Mouse (Mus musculus) T-helper 17 cell (primary cell): Measurements from ENCODE around the gene Olfr262.
"Not testable (repeated sequence)": the region's sequence is repeated elsewhere in the genome, so short reads cannot be mapped to it uniquely, and the experiment has no call there.

Experiments
- in situ Hi-C, 2 experiments: fragments of 300-600 bp; cut with MboI, MseI; formaldehyde crosslinking; loops; 1 replicate in 1 of 2; 2 replicates in 1 of 2; pipeline ENCODE4 v1.15.1; 2025; ENCODE audit warnings: high pct_unique_total_duplicates in 2 of 2

The Olfr262 gene

DNA sequence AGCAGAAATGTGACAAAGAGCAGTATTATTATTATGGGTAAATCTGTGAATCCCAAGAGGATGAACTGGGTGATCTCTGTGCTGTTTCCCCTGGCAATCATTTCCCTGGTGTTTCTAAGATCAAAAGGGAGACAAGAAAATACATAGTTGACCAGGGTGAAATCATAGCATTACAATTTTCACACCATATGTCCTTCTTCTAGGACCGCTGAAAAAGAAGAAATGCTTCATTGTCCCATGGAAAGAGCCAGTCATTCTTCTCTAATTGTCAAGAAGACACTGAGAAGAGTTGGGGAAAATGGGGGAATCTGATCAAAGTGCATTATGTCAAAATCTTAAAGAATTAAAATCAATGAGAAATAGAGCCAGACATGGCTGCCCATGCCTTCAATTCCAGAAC is at the start of gene Olfr262:
TSS of gene Olfr262 (minus strand) at position 101 of the 400 bp plus-strand sequence.
- in situ Hi-C loops = loop anchor here in 1 of 2 experiments (10.0 kb wide), 1 partner anchor 63 kb away; no protein-coding TSS in a partner anchor

- in situ Hi-C loops = no loop called here
These were observed 38.1 kb upstream of the Olfr262 start, which contains the start of gene Olfr1434 for GRCm38 (mm10) chr19:12279554-12279953. Olfr1434 (plus strand) TSS chr19:12279854.

- in situ Hi-C loops = no loop called here
These were observed 19.3 kb upstream of the Olfr262 start, which contains the start of gene Olfr235 for GRCm38 (mm10) chr19:12260732-12261131. Olfr235 (plus strand) TSS chr19:12261032.

DNA sequence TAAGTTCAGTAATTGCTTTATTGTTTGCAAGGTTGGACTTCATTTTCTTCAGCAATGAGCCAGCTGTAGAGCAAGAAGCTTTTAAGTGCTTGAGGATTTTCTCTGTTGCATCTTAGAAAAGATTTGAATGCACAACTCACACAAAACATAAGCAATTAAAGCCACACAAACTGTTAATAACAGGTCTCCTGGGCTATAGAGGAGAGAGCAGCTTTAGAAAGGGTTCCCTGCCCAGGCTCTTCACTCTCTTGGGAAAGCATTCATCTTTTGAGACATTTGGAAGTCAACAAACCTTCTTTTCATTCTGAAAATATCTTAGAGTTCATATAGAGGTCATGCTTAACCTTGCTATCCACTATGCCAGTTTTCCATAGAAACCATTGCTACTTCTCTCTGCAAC is 9.0 kb downstream of the Olfr262 start, which contains the start of gene Olfr1432:
TSS of gene Olfr1432 (minus strand) at position 101 of the 400 bp plus-strand sequence.
- in situ Hi-C loops = not testable (repeated sequence)

DNA sequence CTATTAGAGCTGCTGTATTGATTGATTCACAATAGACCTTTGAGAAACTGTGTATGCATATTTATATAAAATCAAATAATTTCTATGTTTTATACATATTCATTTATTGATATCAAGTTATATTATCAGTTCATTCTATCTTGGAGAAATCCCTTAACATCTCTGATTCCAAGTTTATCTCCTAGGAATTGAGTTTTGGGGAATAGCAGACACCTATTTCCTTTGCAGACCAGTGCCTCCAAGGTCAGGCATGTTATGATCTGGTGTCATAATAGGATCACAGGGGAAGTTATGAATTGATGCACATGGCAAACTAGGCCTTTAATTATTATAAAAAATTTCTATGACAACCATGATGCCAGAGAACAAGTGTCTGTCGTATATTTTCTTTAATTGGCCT is 41.1 kb downstream of the Olfr262 start, which contains the start of gene Olfr1431:
TSS of gene Olfr1431 (plus strand) at position 301 of the 400 bp plus-strand sequence.
- in situ Hi-C loops = loop anchor here in 1 of 2 experiments (25.0 kb wide), 1 partner anchor 487 kb away; the partner anchor contains the start of genes Keg1 and Olfr1443

DNA sequence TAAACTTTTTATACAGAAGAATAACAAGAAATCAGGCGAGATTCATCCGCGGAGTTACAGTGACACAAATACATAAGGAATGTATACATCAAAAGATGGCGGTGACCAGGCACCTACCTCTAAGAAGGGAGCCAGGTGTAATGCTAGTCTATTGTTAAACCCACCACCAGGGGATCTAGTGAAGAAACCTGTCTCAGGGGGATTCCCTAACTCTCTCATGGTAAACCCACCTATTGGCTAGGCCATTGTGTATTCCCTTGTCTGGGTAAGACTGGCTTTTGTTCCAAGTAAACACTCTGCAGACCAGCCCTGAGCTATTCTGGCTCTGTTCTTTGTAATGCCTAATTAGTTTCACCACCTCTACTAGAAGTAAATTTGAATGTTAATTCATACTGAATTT is 42.4 kb downstream of the Olfr262 start:
- in situ Hi-C loops = not testable (repeated sequence)
